Mouse (Mus musculus): Measurements from ENCODE around the gene 2810004N23Rik. TPM values are rescaled to one million over a fixed set of nuclear protein-coding genes. Genes with fewer than 3 reads are reported as not detected.
A peak's percentile ranks its signal among the peaks of the same experiment; 100 is the strongest.

The 2810004N23Rik gene
- total and polyA plus RNA-seq, 3 experiments: 28.9 to 51.7 (median 47.3) TPM

DNA sequence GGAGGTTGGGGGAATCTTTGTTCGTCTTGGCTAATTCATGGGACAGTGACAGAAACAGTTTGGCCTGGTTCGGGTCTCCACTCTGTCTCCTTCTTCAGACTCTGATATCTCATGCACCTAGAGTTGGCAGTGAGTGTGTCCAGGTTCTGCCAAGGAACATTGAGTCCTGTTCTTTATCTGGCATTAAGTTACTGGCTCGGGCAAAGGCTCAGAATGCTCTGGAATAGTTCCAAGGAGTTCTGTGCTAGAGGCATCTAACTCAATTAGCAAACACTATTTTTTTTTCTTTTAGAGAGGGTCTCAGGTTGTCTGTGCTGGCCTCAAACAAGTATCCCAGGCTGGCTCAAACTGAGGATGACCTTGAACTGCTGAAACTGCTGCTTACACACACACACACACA lies 45.6 kb downstream of the 2810004N23Rik start:
- Histone ChIP-seq H3K36me3 (ENCODE audit: control insufficient read depth, insufficient read depth, low read length) (no peaks in the 10 kb centered on the region), H3K27ac (no peak overlapping the region), H3K27me3 (ENCODE audit: control insufficient read depth, insufficient read depth, low read length) (no peaks in the 10 kb centered on the region), H3K4me3 (no peak overlapping the region), H3K9ac (ENCODE audit: low read depth, low read length) (no peak overlapping the region), H3K79me2 (replicated peaks; ENCODE audit: control insufficient read depth, insufficient read depth, low read length) (no peaks in the 10 kb centered on the region), H3K4me1 (ENCODE audit: control insufficient read depth, insufficient read depth, low read length) (no peaks in the 10 kb centered on the region)
- intact Hi-C loops (cut with DNase I): no loop called here
- no peak for TF ChIP-seq EP300 (IDR thresholded peaks at IDR 0.05; ENCODE audit: insufficient read depth, low read depth, low read length)
- no peak for TF ChIP-seq POLR2A (IDR thresholded peaks at IDR 0.05; ENCODE audit: insufficient read depth, low read depth, low read length)
- TF ChIP-seq CTCF (IDR thresholded peaks at IDR 0.05): no peak
- no peak for DNase-seq
- WGBS: 60% methylated on average over 3 of the region's 3 CpGs

GRCm38 (mm10) chr8:124816866-124817265 lies 46.1 kb downstream of the 2810004N23Rik start:
- H3K4me3 ChIP-seq: no peak overlapping the region
- WGBS: 91% methylated on average over 11 of the region's 11 CpGs
- H3K27ac ChIP-seq: no peak overlapping the region
- TF ChIP-seq EP300 (IDR thresholded peaks at IDR 0.05; ENCODE audit: insufficient read depth, low read depth, low read length) (no peak), POLR2A (IDR thresholded peaks at IDR 0.05; ENCODE audit: insufficient read depth, low read depth, low read length) (no peak), CTCF (IDR thresholded peaks at IDR 0.05) (no peak)
- intact Hi-C loops (cut with DNase I): no loop called here
- H3K36me3 ChIP-seq (ENCODE audit: control insufficient read depth, insufficient read depth, low read length): no peaks in the 10 kb centered on the region
- no peaks in the 10 kb centered on the region for H3K27me3 ChIP-seq (ENCODE audit: control insufficient read depth, insufficient read depth, low read length)
- H3K4me1 ChIP-seq (ENCODE audit: control insufficient read depth, insufficient read depth, low read length): no peaks in the 10 kb centered on the region
- no peak for DNase-seq
- H3K9ac ChIP-seq (ENCODE audit: low read depth, low read length): no peak overlapping the region
- H3K79me2 ChIP-seq (replicated peaks; ENCODE audit: control insufficient read depth, insufficient read depth, low read length): no peaks in the 10 kb centered on the region

DNA sequence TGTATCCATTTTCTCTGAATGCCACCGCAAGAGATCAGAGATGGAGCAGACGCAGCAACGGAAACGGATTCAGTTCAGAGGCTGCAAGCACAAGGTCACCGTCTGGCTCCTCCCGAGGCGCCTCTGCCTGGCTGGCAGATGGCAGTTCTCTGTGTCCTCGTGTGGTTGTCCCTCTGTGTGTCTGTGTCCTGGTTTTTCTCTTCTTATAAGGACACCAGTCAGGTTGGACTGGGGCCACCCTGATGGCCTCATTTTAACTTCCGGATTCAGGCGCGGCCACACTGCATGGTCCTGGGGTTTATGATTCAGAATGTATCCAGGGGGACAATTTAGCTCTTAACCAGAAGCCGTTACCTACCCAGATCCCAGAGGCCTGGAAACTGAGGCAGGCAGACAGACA lies 47.0 kb downstream of the 2810004N23Rik start:
- WGBS: 75% methylated on average over 12 of the region's 12 CpGs
- DNase-seq: no peak
- no peak overlapping the region for H3K4me3 ChIP-seq
- no peaks in the 10 kb centered on the region for H3K4me1 ChIP-seq (ENCODE audit: control insufficient read depth, insufficient read depth, low read length)
- H3K36me3 ChIP-seq (ENCODE audit: control insufficient read depth, insufficient read depth, low read length): no peaks in the 10 kb centered on the region
- no peak overlapping the region for H3K9ac ChIP-seq (ENCODE audit: low read depth, low read length)
- intact Hi-C loops (cut with DNase I): no loop called here
- H3K27me3 ChIP-seq (ENCODE audit: control insufficient read depth, insufficient read depth, low read length): no peaks in the 10 kb centered on the region
- H3K27ac ChIP-seq: no peak overlapping the region
- TF ChIP-seq CTCF (IDR thresholded peaks at IDR 0.05): no peak
- TF ChIP-seq EP300 (IDR thresholded peaks at IDR 0.05; ENCODE audit: insufficient read depth, low read depth, low read length): no peak
- TF ChIP-seq POLR2A (IDR thresholded peaks at IDR 0.05; ENCODE audit: insufficient read depth, low read depth, low read length): no peak
- no peaks in the 10 kb centered on the region for H3K79me2 ChIP-seq (replicated peaks; ENCODE audit: control insufficient read depth, insufficient read depth, low read length)

- no peak for DNase-seq
- Histone ChIP-seq H3K9ac (ENCODE audit: low read depth, low read length) (no peak overlapping the region), H3K36me3 (ENCODE audit: control insufficient read depth, insufficient read depth, low read length) (no peaks in the 10 kb centered on the region), H3K79me2 (replicated peaks; ENCODE audit: control insufficient read depth, insufficient read depth, low read length) (no peaks in the 10 kb centered on the region), H3K4me1 (ENCODE audit: control insufficient read depth, insufficient read depth, low read length) (no peaks in the 10 kb centered on the region), H3K27me3 (ENCODE audit: control insufficient read depth, insufficient read depth, low read length) (no peaks in the 10 kb centered on the region), H3K27ac (no peak overlapping the region), H3K4me3 (no peak overlapping the region)
- no peak for TF ChIP-seq POLR2A (IDR thresholded peaks at IDR 0.05; ENCODE audit: insufficient read depth, low read depth, low read length)
- TF ChIP-seq CTCF (IDR thresholded peaks at IDR 0.05): no peak
- TF ChIP-seq EP300 (IDR thresholded peaks at IDR 0.05; ENCODE audit: insufficient read depth, low read depth, low read length): no peak
- intact Hi-C loops (cut with DNase I): no loop called here
- 63% methylated on average over 4 of the region's 4 CpGs for WGBS
Observed at GRCm38 (mm10) chr8:124813326-124813725, 49.6 kb downstream of the 2810004N23Rik start.

DNA sequence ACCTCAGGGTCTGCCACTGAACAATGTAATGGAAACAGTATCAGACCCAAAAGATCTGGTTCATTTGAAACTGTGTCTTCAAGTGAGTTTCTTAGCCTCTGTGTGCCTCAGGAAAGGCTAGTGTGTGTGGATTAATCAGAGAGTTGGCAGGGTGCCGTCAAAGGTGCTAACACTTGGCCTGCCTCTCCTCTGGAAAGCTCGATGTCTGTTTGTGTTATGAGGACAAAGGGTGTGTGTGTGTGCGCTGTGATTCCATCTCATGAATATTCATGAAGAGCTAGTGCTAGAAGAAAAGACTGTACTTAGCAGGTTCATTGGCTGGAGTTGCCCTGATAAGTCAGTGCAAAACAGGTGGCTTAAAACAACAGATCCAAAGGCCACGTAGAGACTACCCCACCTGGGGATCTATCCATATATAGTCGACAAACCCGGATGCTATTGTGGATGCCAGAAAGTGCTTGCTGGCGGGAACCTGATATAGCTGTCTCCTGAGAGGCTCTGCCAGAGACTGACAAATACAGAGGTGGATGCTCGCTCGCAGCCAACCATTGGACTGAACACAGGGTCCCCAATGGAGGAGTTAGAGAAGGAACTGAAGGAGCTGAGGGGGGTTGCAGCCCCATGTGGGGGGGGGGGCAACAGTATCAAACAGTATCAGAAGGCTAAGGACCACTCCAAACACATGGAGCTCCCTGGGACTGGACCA lies 52.1 kb downstream of the 2810004N23Rik start:
- intact Hi-C loops (cut with DNase I): no loop called here
- H3K4me1 ChIP-seq (ENCODE audit: control insufficient read depth, insufficient read depth, low read length): no peaks in the 10 kb centered on the region
- H3K27me3 ChIP-seq (ENCODE audit: control insufficient read depth, insufficient read depth, low read length): no peaks in the 10 kb centered on the region
- H3K27ac ChIP-seq: no peak overlapping the region
- WGBS: 38% methylated on average over 9 of the region's 9 CpGs
- no peaks in the 10 kb centered on the region for H3K79me2 ChIP-seq (replicated peaks; ENCODE audit: control insufficient read depth, insufficient read depth, low read length)
- TF ChIP-seq POLR2A (IDR thresholded peaks at IDR 0.05; ENCODE audit: insufficient read depth, low read depth, low read length): no peak
- TF ChIP-seq EP300 (IDR thresholded peaks at IDR 0.05; ENCODE audit: insufficient read depth, low read depth, low read length): no peak
- TF ChIP-seq CTCF (IDR thresholded peaks at IDR 0.05): no peak
- H3K4me3 ChIP-seq: no peak overlapping the region
- H3K36me3 ChIP-seq (ENCODE audit: control insufficient read depth, insufficient read depth, low read length): no peaks in the 10 kb centered on the region
- H3K9ac ChIP-seq (ENCODE audit: low read depth, low read length): no peak overlapping the region
- DNase-seq: no peak

DNA sequence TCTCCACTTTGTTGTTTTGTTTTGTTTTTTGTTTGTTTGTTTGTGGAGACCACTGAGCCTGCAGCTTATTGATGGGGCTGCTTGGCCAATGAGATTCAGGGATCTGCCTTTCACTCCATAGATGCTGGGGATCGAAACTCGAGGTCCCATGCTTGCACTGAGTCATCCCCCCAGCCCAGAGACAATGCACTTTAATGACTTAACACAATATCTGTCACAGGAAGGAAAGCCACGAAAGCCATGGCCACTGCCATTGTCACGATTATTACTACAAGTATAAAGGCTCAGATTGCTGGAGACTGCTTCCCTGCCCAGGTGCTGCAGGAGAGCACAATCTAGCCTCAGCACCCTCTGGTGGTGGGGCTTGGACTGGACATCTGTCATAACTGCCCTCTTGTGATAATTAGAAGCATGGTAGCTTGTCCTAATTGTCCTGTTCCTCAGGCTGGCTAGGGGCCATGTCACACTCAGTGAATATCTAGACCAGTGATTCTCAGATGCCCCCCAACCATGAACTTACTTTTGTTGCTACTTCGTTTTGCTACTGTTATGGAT lies 52.8 kb downstream of the 2810004N23Rik start:
- no peak for DNase-seq

More for the DNA sequence above, 52.8 kb downstream of the 2810004N23Rik start:
- H3K9ac ChIP-seq (ENCODE audit: low read depth, low read length): no peak overlapping the region
- 38% methylated on average over 5 of the region's 5 CpGs for WGBS
- H3K4me3 ChIP-seq: no peak overlapping the region
- H3K4me1 ChIP-seq (ENCODE audit: control insufficient read depth, insufficient read depth, low read length): no peaks in the 10 kb centered on the region
- H3K27me3 ChIP-seq (ENCODE audit: control insufficient read depth, insufficient read depth, low read length): no peaks in the 10 kb centered on the region
- intact Hi-C loops (cut with DNase I): no loop called here
- H3K79me2 ChIP-seq (replicated peaks; ENCODE audit: control insufficient read depth, insufficient read depth, low read length): no peaks in the 10 kb centered on the region
- no peak for TF ChIP-seq POLR2A (IDR thresholded peaks at IDR 0.05; ENCODE audit: insufficient read depth, low read depth, low read length)
- TF ChIP-seq CTCF (IDR thresholded peaks at IDR 0.05): peak; percentile 63
- H3K36me3 ChIP-seq (ENCODE audit: control insufficient read depth, insufficient read depth, low read length): no peaks in the 10 kb centered on the region
- H3K27ac ChIP-seq: no peak overlapping the region

Data from heart, adult 2 months (tissue).